Mouse (Mus musculus) kidney, postnatal 0 days (tissue): ENCODE results near the gene Sipa1l3. TPM values are rescaled to one million over a fixed set of nuclear protein-coding genes. Genes with fewer than 3 reads are reported as not detected.

Experiments used
- ATAC-seq: fragments of 200-750 bp; cut with Nextera tagmentation; replicated peaks from 2 replicates; pipeline ENCODE4 v1.8.0; 2017; ENCODE audit warnings: low read depth, moderate number of reproducible peaks, moderate TSS enrichment, moderate library complexity; ENCODE audit not compliant: low FRiP score
- DNase-seq: peaks from one replicate; pipeline ENCODE4 v3.0.0-alpha.2; 2016; ENCODE audit warnings: low spot score
- H3K27ac ChIP-seq: fragments of 300-500 bp; sonication (generic); 2 replicates; pipeline ENCODE4 v1.5.1; 2014; ENCODE audit warnings: mild to moderate bottlenecking
- H3K27me3 ChIP-seq: fragments of 300-500 bp; sonication (generic); 2 replicates; pipeline ENCODE4 v1.6.1; 2014; ENCODE audit warnings: low read length, mixed read lengths; ENCODE audit not compliant: insufficient read depth
- H3K36me3 ChIP-seq: fragments of 300-500 bp; sonication (generic); 2 replicates; pipeline ENCODE4 v1.6.1; 2014; ENCODE audit warnings: low read length, mixed read lengths; ENCODE audit not compliant: insufficient read depth
- H3K4me1 ChIP-seq: fragments of 300-500 bp; sonication (generic); replicated peaks from 2 replicates; pipeline ENCODE4 v1.6.1; 2014; ENCODE audit warnings: antibody characterized with exemption, low read length, mixed read lengths; ENCODE audit not compliant: insufficient read depth
- H3K4me2 ChIP-seq: fragments of 300-500 bp; sonication (generic); 2 replicates; pipeline ENCODE4 v1.6.1; 2014; ENCODE audit warnings: mild to moderate bottlenecking, low read length, moderate library complexity, mixed read lengths
- H3K4me3 ChIP-seq: fragments of 300-500 bp; sonication (generic); replicated peaks from 2 replicates; pipeline ENCODE4 v1.5.1; 2014; ENCODE audit warnings: low read depth, low read length
- H3K9ac ChIP-seq: fragments of 300-500 bp; sonication (generic); 2 replicates; pipeline ENCODE4 v1.6.1; 2014; ENCODE audit warnings: low read depth, low read length
- H3K9me3 ChIP-seq: fragments of 300-500 bp; sonication (generic); replicated peaks from 2 replicates; pipeline ENCODE4 v1.6.1; 2016; ENCODE audit warnings: low read length, inconsistent platforms, mixed read lengths
- CTCF ChIP-seq: IDR thresholded peaks from 2 replicates; pipeline ENCODE4 v1.5.1; 2016; ENCODE audit warnings: antibody characterized with exemption, low read depth, mild to moderate bottlenecking, moderate library complexity
- WGBS: fragments of 180-500 bp; shearing (Covaris S2); extraction: QIAGEN DNeasy Blood & Tissue Kit; methylation state at CpG from one replicate; pipeline ENCODE4 v1.1.7; 2014; 5-methylcytosine and 5-hydroxymethylcytosine counted together
- polyA plus RNA-seq: library from polyadenylated mRNA; unstranded; fragments of >200 nt; fragmentation: Nextera tagmentation; extraction: Ambion mirVana; gene quantifications from 2 replicates; pipeline ENCODE4 v1.2.1, GENCODE M21; 2015

Gene Sipa1l3
- polyA plus RNA-seq, 1 experiment from 2014 or later = 8.3 TPM

- WGBS = 33% methylated on average over 6 of the region's 6 CpGs
- H3K27ac ChIP-seq = peak overlapping the region; percentile 91
- 0 out of 2 replicates have a peak, but pooled peaks have one; percentile 33 for ATAC-seq
- H3K4me2 ChIP-seq = peak overlapping the region; percentile 32; the same call in 1 of the 2 replicates
- H3K9ac ChIP-seq = no peak overlapping the region
- TF ChIP-seq CTCF = no peak
- no peak overlapping the region for H3K4me3 ChIP-seq
- no peaks in the 10 kb centered on the region for H3K9me3 ChIP-seq
- no peaks in the 10 kb centered on the region for H3K36me3 ChIP-seq
- no peaks in the 10 kb centered on the region for H3K27me3 ChIP-seq
- DNase-seq = no peak
- peaks cover 15% of the 10 kb centered on the region for H3K4me1 ChIP-seq
These were observed 14.8 kb downstream of the Sipa1l3 start for GRCm38 (mm10) chr7:29503616-29504015.

GRCm38 (mm10) chr7:29501214-29501613, 17.2 kb downstream of the Sipa1l3 start:
- Histone ChIP-seq H3K4me1 (peaks cover 15% of the 10 kb centered on the region), H3K4me3 (no peak overlapping the region), H3K4me2 (no peak overlapping the region), H3K9ac (no peak overlapping the region), H3K27me3 (no peaks in the 10 kb centered on the region), H3K9me3 (no peaks in the 10 kb centered on the region), H3K27ac (no peak overlapping the region), H3K36me3 (no peaks in the 10 kb centered on the region)
- 91% methylated on average over 9 of the region's 9 CpGs for WGBS
- no peak for DNase-seq
- no peak for ATAC-seq
- TF ChIP-seq CTCF = no peak

- WGBS = 73% methylated on average over 6 of the region's 6 CpGs
- Histone ChIP-seq H3K4me3 (no peak overlapping the region), H3K4me1 (peaks cover 12% of the 10 kb centered on the region), H3K9ac (no peak overlapping the region), H3K36me3 (no peaks in the 10 kb centered on the region), H3K4me2 (no peak overlapping the region), H3K27me3 (no peaks in the 10 kb centered on the region), H3K27ac (no peak overlapping the region), H3K9me3 (no peaks in the 10 kb centered on the region)
- no peak for ATAC-seq
- DNase-seq = no peak
- no peak for TF ChIP-seq CTCF
These were observed 19.4 kb downstream of the Sipa1l3 start for GRCm38 (mm10) chr7:29499071-29499470.

- 66% methylated on average over 10 of the region's 10 CpGs for WGBS
- H3K27ac ChIP-seq = peak overlapping the region; percentile 54; the same call in 1 of the 2 replicates
- DNase-seq = no peak
These were observed 21.4 kb downstream of the Sipa1l3 start for GRCm38 (mm10) chr7:29496953-29497590.

GRCm38 (mm10) chr7:29496332-29496731, 22.1 kb downstream of the Sipa1l3 start:
- H3K36me3 ChIP-seq = no peaks in the 10 kb centered on the region
- peaks cover 5% of the 10 kb centered on the region for H3K4me1 ChIP-seq
- no peak for ATAC-seq
- H3K9me3 ChIP-seq = no peaks in the 10 kb centered on the region
- no peak for TF ChIP-seq CTCF
- 75% methylated on average over 4 of the region's 4 CpGs for WGBS
- no peaks in the 10 kb centered on the region for H3K27me3 ChIP-seq
- H3K9ac ChIP-seq = no peak overlapping the region
- no peak overlapping the region for H3K4me2 ChIP-seq
- H3K27ac ChIP-seq = peak overlapping the region; percentile 54; the same call in 1 of the 2 replicates
- no peak overlapping the region for H3K4me3 ChIP-seq
- no peak for DNase-seq

More at GRCm38 (mm10) chr7:29496953-29497590, 21.4 kb downstream of the Sipa1l3 start:
- TF ChIP-seq CTCF = no peak
- no peak overlapping the region for H3K4me3 ChIP-seq
- peaks cover 7% of the 10 kb centered on the region for H3K4me1 ChIP-seq
- no peak overlapping the region for H3K9ac ChIP-seq
- no peaks in the 10 kb centered on the region for H3K36me3 ChIP-seq
- ATAC-seq = peak; percentile 43; the same call in 1 of the 2 replicates
- H3K27me3 ChIP-seq = no peaks in the 10 kb centered on the region
- no peaks in the 10 kb centered on the region for H3K9me3 ChIP-seq
- no peak overlapping the region for H3K4me2 ChIP-seq

GRCm38 (mm10) chr7:29495880-29496279, 22.6 kb downstream of the Sipa1l3 start:
- H3K36me3 ChIP-seq = no peaks in the 10 kb centered on the region
- H3K9me3 ChIP-seq = no peaks in the 10 kb centered on the region
- no peak overlapping the region for H3K4me2 ChIP-seq
- no peak for TF ChIP-seq CTCF
- ATAC-seq (no peak), DNase-seq (no peak)
- no peak overlapping the region for H3K27ac ChIP-seq
- WGBS = 82% methylated on average over 4 of the region's 4 CpGs
- no peak overlapping the region for H3K4me3 ChIP-seq
- H3K9ac ChIP-seq = no peak overlapping the region
- no peaks in the 10 kb centered on the region for H3K27me3 ChIP-seq
- H3K4me1 ChIP-seq = peaks cover 6% of the 10 kb centered on the region
